Mouse (Mus musculus) lung, embryonic 14.5 days (tissue): ENCODE measurements around the gene Tmed9. TPM values are rescaled to one million over a fixed set of nuclear protein-coding genes. Genes with fewer than 3 reads are reported as not detected.
"Not testable (repeated sequence)": the region's sequence is repeated elsewhere in the genome, so short reads cannot be mapped to it uniquely, and the experiment has no call there.

Experiments used
- ATAC-seq: fragments of 200-750 bp; cut with Nextera tagmentation; 2 replicates; pipeline ENCODE4 v1.8.0; 2017; ENCODE audit warnings: mild to moderate bottlenecking, moderate TSS enrichment, moderate library complexity; ENCODE audit not compliant: insufficient read depth
- DNase-seq: peaks from one replicate; pipeline ENCODE4 v3.0.0-alpha.2; 2015
- H3K27ac ChIP-seq: fragments of 300-500 bp; sonication (generic); 2 replicates; pipeline ENCODE4 v1.5.1; 2014; ENCODE audit warnings: low read depth, mild to moderate bottlenecking, moderate library complexity
- H3K27me3 ChIP-seq: fragments of 300-500 bp; sonication (generic); 2 replicates; pipeline ENCODE4 v1.6.1; 2014; ENCODE audit warnings: low read length, control low read depth; ENCODE audit not compliant: insufficient read depth
- H3K36me3 ChIP-seq: fragments of 300-500 bp; sonication (generic); 2 replicates; pipeline ENCODE4 v1.6.1; 2014; ENCODE audit warnings: control low read depth; ENCODE audit not compliant: insufficient read depth
- H3K4me1 ChIP-seq: fragments of 300-500 bp; sonication (generic); 2 replicates; pipeline ENCODE4 v1.6.1; 2014; ENCODE audit warnings: antibody characterized with exemption, control low read depth; ENCODE audit not compliant: insufficient read depth
- H3K4me2 ChIP-seq: fragments of 300-500 bp; sonication (generic); 2 replicates; pipeline ENCODE4 v1.6.1; 2014; ENCODE audit warnings: mild to moderate bottlenecking
- H3K4me3 ChIP-seq: fragments of 300-500 bp; sonication (generic); 2 replicates; pipeline ENCODE4 v1.5.1; 2014; ENCODE audit warnings: low read depth, low read length
- H3K9ac ChIP-seq: fragments of 300-500 bp; sonication (generic); 2 replicates; pipeline ENCODE4 v1.6.1; 2014
- H3K9me3 ChIP-seq: fragments of 300-500 bp; sonication (generic); 2 replicates; pipeline ENCODE4 v1.6.1; 2016; ENCODE audit warnings: low read depth, low read length, control low read depth
- CTCF ChIP-seq: IDR thresholded peaks from 2 replicates; pipeline ENCODE4 v1.5.1; 2016; ENCODE audit warnings: antibody characterized with exemption, low read depth
- WGBS: fragments of 180-500 bp; shearing (Covaris S2); extraction: QIAGEN DNeasy Blood & Tissue Kit; methylation state at CpG from one replicate; pipeline ENCODE4 v1.1.7; 2014; 5-methylcytosine and 5-hydroxymethylcytosine counted together
- polyA plus RNA-seq: library from polyadenylated mRNA; unstranded; fragments of >200 nt; fragmentation: Nextera tagmentation; extraction: Ambion mirVana; gene quantifications from 2 replicates; pipeline ENCODE4 v1.2.1, GENCODE M21; 2014

Gene Tmed9
- polyA plus RNA-seq, 1 experiment from 2014 or later = 76.5 TPM

GRCm38 (mm10) chr13:55567949-55568348 is 5.6 kb upstream of the Tmed9 start:
- H3K27me3 ChIP-seq = no peaks in the 10 kb centered on the region
- H3K4me1 ChIP-seq = peaks cover 7% of the 10 kb centered on the region
- 78% methylated on average over 2 of the region's 2 CpGs for WGBS
- H3K4me3 ChIP-seq = no peak overlapping the region
- no peak overlapping the region for H3K27ac ChIP-seq
- DNase-seq = no peak
- no peak overlapping the region for H3K4me2 ChIP-seq
- no peak for TF ChIP-seq CTCF
- no peak overlapping the region for H3K9ac ChIP-seq
- ATAC-seq = no peak
- no peaks in the 10 kb centered on the region for H3K9me3 ChIP-seq
- H3K36me3 ChIP-seq = peaks cover 48% of the 10 kb centered on the region

GRCm38 (mm10) chr13:55568524-55568923 is 5.0 kb upstream of the Tmed9 start:
- H3K36me3 ChIP-seq = peaks cover 48% of the 10 kb centered on the region
- not testable (repeated sequence) for DNase-seq, ATAC-seq, H3K4me2 ChIP-seq, H3K27me3 ChIP-seq, H3K27ac ChIP-seq, H3K4me3 ChIP-seq, H3K9me3 ChIP-seq, H3K9ac ChIP-seq, H3K4me1 ChIP-seq
- 84% methylated on average over 4 of the region's 4 CpGs for WGBS

- WGBS = 4% methylated on average over 16 of the region's 16 CpGs
- ATAC-seq = no peak
Observed at GRCm38 (mm10) chr13:55569726-55570285, 3.7 kb upstream of the Tmed9 start.

GRCm38 (mm10) chr13:55570286-55570973 is 3.1 kb upstream of the Tmed9 start:
- ATAC-seq (peak; percentile 78), DNase-seq (peak; percentile 52)
- Histone ChIP-seq H3K27ac (peak overlapping the region; percentile 88), H3K9me3 (no peaks in the 10 kb centered on the region), H3K4me1 (peaks cover 7% of the 10 kb centered on the region), H3K4me3 (peak overlapping the region; percentile 95), H3K27me3 (no peaks in the 10 kb centered on the region), H3K9ac (peak overlapping the region; percentile 96), H3K36me3 (peaks cover 34% of the 10 kb centered on the region), H3K4me2 (peak overlapping the region; percentile 99)
- under 1% methylated on average over 47 of the region's 47 CpGs for WGBS
- no peak for TF ChIP-seq CTCF

More at GRCm38 (mm10) chr13:55569726-55570285, 3.7 kb upstream of the Tmed9 start:
- peak overlapping the region; percentile 95 for H3K4me3 ChIP-seq
- peaks cover 7% of the 10 kb centered on the region for H3K4me1 ChIP-seq
- H3K36me3 ChIP-seq = peaks cover 41% of the 10 kb centered on the region
- H3K27ac ChIP-seq = peak overlapping the region; percentile 88; the same call in 1 of the 2 replicates
- H3K4me2 ChIP-seq = peak overlapping the region; percentile 99
- peak; percentile 55 for DNase-seq
- no peaks in the 10 kb centered on the region for H3K9me3 ChIP-seq
- 0 out of 2 replicates have a peak, but pooled peaks have one; percentile 3 for TF ChIP-seq CTCF
- H3K9ac ChIP-seq = peak overlapping the region; percentile 96
- H3K27me3 ChIP-seq = no peaks in the 10 kb centered on the region

GRCm38 (mm10) chr13:55571027-55571751 is 2.3 kb upstream of the Tmed9 start, which contains the start of gene Fam193b:
Gene Fam193b (minus strand): TSS chr13:55571120.
- Histone ChIP-seq H3K27ac (peak within 1 kb of the TSS; percentile 88), H3K27me3 (no peaks in the 10 kb centered on the region), H3K9ac (peak within 1 kb of the TSS; percentile 96), H3K9me3 (no peaks in the 10 kb centered on the region), H3K36me3 (peaks cover 27% of the 10 kb centered on the region), H3K4me1 (peaks cover 7% of the 10 kb centered on the region), H3K4me3 (peak within 1 kb of the TSS; percentile 95), H3K4me2 (peak within 1 kb of the TSS; percentile 99)
- WGBS = 2% methylated on average over 45 of the region's 47 CpGs
- ATAC-seq = peak; percentile 89
- TF ChIP-seq CTCF = no peak
- peak; percentile 97 for DNase-seq

- Histone ChIP-seq H3K4me3 (peak overlapping the region; percentile 95; the same call in 1 of the 2 replicates), H3K9ac (no peak overlapping the region)
Observed at GRCm38 (mm10) chr13:55571977-55572376, 1.6 kb upstream of the Tmed9 start.

GRCm38 (mm10) chr13:55574321-55574720 is 789 bp downstream of the Tmed9 start:
- 68% methylated on average over 5 of the region's 5 CpGs for WGBS
- no peak for ATAC-seq

More at GRCm38 (mm10) chr13:55571977-55572376, 1.6 kb upstream of the Tmed9 start:
- H3K4me2 ChIP-seq = peak overlapping the region; percentile 99; the same call in 1 of the 2 replicates
- no peaks in the 10 kb centered on the region for H3K27me3 ChIP-seq
- no peak for DNase-seq
- peaks cover 20% of the 10 kb centered on the region; the same call in 1 of the 2 replicates for H3K36me3 ChIP-seq
- TF ChIP-seq CTCF = no peak
- 79% methylated on average over 2 of the region's 2 CpGs for WGBS
- H3K27ac ChIP-seq = no peak overlapping the region
- no peaks in the 10 kb centered on the region for H3K9me3 ChIP-seq
- no peak for ATAC-seq
- H3K4me1 ChIP-seq = peaks cover 7% of the 10 kb centered on the region

More at GRCm38 (mm10) chr13:55574321-55574720, 789 bp downstream of the Tmed9 start:
- no peak overlapping the region for H3K9ac ChIP-seq
- no peak overlapping the region for H3K27ac ChIP-seq
- H3K9me3 ChIP-seq = no peaks in the 10 kb centered on the region
- TF ChIP-seq CTCF = no peak
- H3K4me1 ChIP-seq = peaks cover 5% of the 10 kb centered on the region
- no peak for DNase-seq
- 0 out of 2 replicates have a peak, but pooled peaks cover 3% of the 10 kb centered on the region for H3K36me3 ChIP-seq
- no peak overlapping the region for H3K4me2 ChIP-seq
- no peaks in the 10 kb centered on the region for H3K27me3 ChIP-seq
- no peak overlapping the region for H3K4me3 ChIP-seq
